8 mouse cellular contexts compared by ENCODE assay signal in the genomic region with DNA sequence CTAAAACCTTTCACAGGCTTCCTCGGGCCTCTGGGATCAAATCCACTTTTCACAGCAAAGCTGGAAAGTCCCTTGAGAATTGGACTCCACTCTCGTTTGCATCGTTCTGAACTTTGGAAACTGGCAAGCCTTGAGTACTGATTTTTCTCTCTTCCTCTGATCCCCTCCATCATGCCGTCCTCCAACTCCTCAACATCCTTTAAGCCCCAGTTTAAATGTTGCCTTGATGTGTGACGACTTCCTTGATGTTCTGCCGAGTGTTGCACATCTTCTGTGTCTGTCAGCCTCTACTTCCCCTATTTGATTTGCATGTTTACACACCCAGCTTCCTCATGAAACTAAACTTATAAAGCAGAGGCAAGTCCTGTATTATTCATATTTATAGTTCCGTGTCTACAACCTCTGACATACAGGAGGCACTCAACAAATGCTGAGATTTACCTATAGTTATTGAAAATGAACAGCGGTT. TPM values are rescaled to one million over a fixed set of nuclear protein-coding genes. Genes with fewer than 3 reads are reported as not detected.
A peak's percentile ranks its signal among the peaks of the same experiment; 100 is the strongest.
DNase-seq lines count a peak whose midpoint lies in the region; ATAC-seq lines count a peak whose summit lies in the region.

No protein-coding gene starts in this region.

- H3K4me2 ChIP-seq in kidney, embryonic 16.5 days (replicated peaks; ENCODE audit: low read depth, low read length) = peak overlapping the region; percentile 60
- peak overlapping the region; percentile 66 for H3K4me2 ChIP-seq in embryonic facial prominence, embryonic 14.5 days (ENCODE audit: low read depth, low read length)
- H3K4me2 ChIP-seq in hindbrain, embryonic 16.5 days (ENCODE audit: low read length) = peak overlapping the region; percentile 58
- H3K4me2 ChIP-seq in stomach, embryonic 15.5 days = peak overlapping the region; percentile 79

- peaks cover 28% of the 10 kb centered on the region for H3K27me3 ChIP-seq in kidney, embryonic 16.5 days (ENCODE audit: insufficient read depth, low read length)
- peaks cover 33% of the 10 kb centered on the region for H3K27me3 ChIP-seq in embryonic facial prominence, embryonic 14.5 days (replicated peaks; ENCODE audit: control insufficient read depth, insufficient read depth, low read length)
- no peaks in the 10 kb centered on the region for H3K27me3 ChIP-seq in hindbrain, embryonic 16.5 days (replicated peaks; ENCODE audit: control insufficient read depth, insufficient read depth, low read length)
- peaks cover 23% of the 10 kb centered on the region for H3K27me3 ChIP-seq in stomach, embryonic 15.5 days (replicated peaks)

- WGBS in kidney, embryonic 16.5 days = 30% methylated on average over 8 of the region's 8 CpGs
- 36% methylated on average over 8 of the region's 8 CpGs for WGBS in embryonic facial prominence, embryonic 14.5 days
- WGBS in hindbrain, embryonic 16.5 days = 38% methylated on average over 8 of the region's 8 CpGs
- WGBS in stomach, embryonic 15.5 days = 29% methylated on average over 8 of the region's 8 CpGs

- no peak for ATAC-seq in kidney, embryonic 16.5 days (ENCODE audit: low FRiP score, low TSS enrichment)
- no peak for ATAC-seq in embryonic facial prominence, embryonic 14.5 days (ENCODE audit: low read depth)
- ATAC-seq in hindbrain, embryonic 16.5 days = no peak
- peak; percentile 38 for ATAC-seq in megakaryocyte progenitor cell, adult 5-6 weeks (replicated peaks; ENCODE audit: poor library complexity)
- ATAC-seq in stomach, embryonic 15.5 days (ENCODE audit: insufficient read depth, low FRiP score, low read depth) = no peak

- no peaks in the 10 kb centered on the region for H3K9me3 ChIP-seq in kidney, embryonic 16.5 days (ENCODE audit: low read length)
- H3K9me3 ChIP-seq in embryonic facial prominence, embryonic 14.5 days (ENCODE audit: control insufficient read depth, low read length) = no peaks in the 10 kb centered on the region
- H3K9me3 ChIP-seq in hindbrain, embryonic 16.5 days (ENCODE audit: control insufficient read depth, low read length) = no peaks in the 10 kb centered on the region
- H3K9me3 ChIP-seq in stomach, embryonic 15.5 days = no peaks in the 10 kb centered on the region

- peak overlapping the region; percentile 45 for H3K9ac ChIP-seq in kidney, embryonic 16.5 days (replicated peaks; ENCODE audit: low read length)
- no peak overlapping the region for H3K9ac ChIP-seq in embryonic facial prominence, embryonic 14.5 days (ENCODE audit: low read depth, low read length)
- peak overlapping the region; percentile 43; the same call in 1 of the 2 replicates for H3K9ac ChIP-seq in hindbrain, embryonic 16.5 days (ENCODE audit: low read depth, low read length)
- no peak overlapping the region for H3K9ac ChIP-seq in stomach, embryonic 15.5 days

- H3K36me3 ChIP-seq in kidney, embryonic 16.5 days (ENCODE audit: insufficient read depth, low read length) = no peaks in the 10 kb centered on the region
- H3K36me3 ChIP-seq in embryonic facial prominence, embryonic 14.5 days (ENCODE audit: control insufficient read depth, insufficient read depth, low read length) = no peaks in the 10 kb centered on the region
- H3K36me3 ChIP-seq in hindbrain, embryonic 16.5 days (ENCODE audit: control insufficient read depth, insufficient read depth, low read length) = no peaks in the 10 kb centered on the region
- no peaks in the 10 kb centered on the region for H3K36me3 ChIP-seq in stomach, embryonic 15.5 days

- peaks cover 11% of the 10 kb centered on the region for H3K4me1 ChIP-seq in kidney, embryonic 16.5 days (ENCODE audit: insufficient read depth, low read length)
- H3K4me1 ChIP-seq in embryonic facial prominence, embryonic 14.5 days (ENCODE audit: control insufficient read depth, insufficient read depth, low read length) = peaks cover 4% of the 10 kb centered on the region; the same call in 1 of the 2 replicates
- peaks cover 17% of the 10 kb centered on the region for H3K4me1 ChIP-seq in hindbrain, embryonic 16.5 days (ENCODE audit: control insufficient read depth, insufficient read depth, low read depth, low read length)
- H3K4me1 ChIP-seq in stomach, embryonic 15.5 days = peaks cover 12% of the 10 kb centered on the region; the same call in 1 of the 2 replicates

- no peak for DNase-seq in kidney, postnatal 14 days
- DNase-seq in embryonic facial prominence, embryonic 14.5 days (ENCODE audit: low spot score) = peak; percentile 37
- no peak for DNase-seq in frontal cortex, postnatal 36 days (ENCODE audit: low spot score in 2 of 2)
- no peak for DNase-seq in left cerebral cortex, adult 11 months (ENCODE audit: low spot score)

- peak overlapping the region; percentile 68 for H3K4me3 ChIP-seq in kidney, embryonic 16.5 days (ENCODE audit: low read length)
- H3K4me3 ChIP-seq in embryonic facial prominence, embryonic 14.5 days (ENCODE audit: low read depth, low read length) = peak overlapping the region; percentile 46
- H3K4me3 ChIP-seq in hindbrain, embryonic 16.5 days (ENCODE audit: low read length) = peak overlapping the region; percentile 63
- peak overlapping the region; percentile 60 for H3K4me3 ChIP-seq in stomach, embryonic 15.5 days (replicated peaks)

- H3K27ac ChIP-seq in kidney, embryonic 16.5 days (ENCODE audit: low read length) = no peak overlapping the region
- H3K27ac ChIP-seq in embryonic facial prominence, embryonic 14.5 days (replicated peaks; ENCODE audit: low read depth, low read length) = no peak overlapping the region
- no peak overlapping the region for H3K27ac ChIP-seq in hindbrain, embryonic 16.5 days (ENCODE audit: low read depth, low read length)
- no peak overlapping the region; the same call in 1 of the 2 replicates for H3K27ac ChIP-seq in stomach, embryonic 15.5 days

RNA-seq across cellular contexts. Expression of a gene that starts 1.0 kb away (rescaled TPM):
- polyA plus RNA-seq in kidney, embryonic 16.5 days (2015; fragmentation: Nextera tagmentation; extraction: Ambion mirVana) = 0.82 and 1.0 TPM in 2 replicates
- polyA plus RNA-seq in embryonic facial prominence, embryonic 14.5 days (2014; fragmentation: Nextera tagmentation; extraction: Ambion mirVana) = 30.6 and 36.3 TPM in 2 replicates
- polyA plus RNA-seq in hindbrain, embryonic 16.5 days (2015; fragmentation: Nextera tagmentation; extraction: Ambion mirVana) = 55.0 and 63.4 TPM in 2 replicates
- not detected in 2 replicates for total RNA-seq in megakaryocyte progenitor cell, adult 5-6 weeks (2015)
- not detected in 2 replicates for total RNA-seq in megakaryocyte progenitor cell, adult 5-6 weeks (2017)
- 16.4 and 17.3 TPM in 2 replicates for polyA plus RNA-seq in stomach, embryonic 15.5 days (2015; fragmentation: Nextera tagmentation; extraction: Ambion mirVana)

Comparison
In these comparisons a context has a peak if more than half of its experiments do, and no peak if none do; other contexts are left out.
1. H3K9ac ChIP-seq: peak in kidney, embryonic 16.5 days (single experiment) and hindbrain, embryonic 16.5 days (single experiment); none in embryonic facial prominence, embryonic 14.5 days (single experiment) and stomach, embryonic 15.5 days (single experiment).
2. Peak in every context shown above with its lines, with median percentiles within 50 percentile points of each other: H3K4me2 ChIP-seq and H3K4me3 ChIP-seq.